Mouse (Mus musculus) limb, embryonic 14.5 days (tissue): Measurements from ENCODE around the gene Hpcal4. TPM values are rescaled to one million over a fixed set of nuclear protein-coding genes. Genes with fewer than 3 reads are reported as not detected.

Experiments used
- ATAC-seq: fragments of 200-750 bp; cut with Nextera tagmentation; 2 replicates; pipeline ENCODE4 v1.8.0; 2017; ENCODE audit warnings: low read depth, moderate number of reproducible peaks, moderate TSS enrichment; ENCODE audit not compliant: low FRiP score
- DNase-seq: peaks from one replicate; pipeline ENCODE4 v3.0.0-alpha.2; 2015; ENCODE audit warnings: low spot score
- H3K27ac ChIP-seq: fragments of 300-500 bp; sonication (generic); replicated peaks from 2 replicates; pipeline ENCODE4 v1.5.1; 2014; ENCODE audit warnings: low read depth, mild to moderate bottlenecking, low read length, moderate library complexity, mixed read lengths
- H3K27me3 ChIP-seq: fragments of 300-500 bp; sonication (generic); 2 replicates; pipeline ENCODE4 v1.6.1; 2014; ENCODE audit warnings: low read length, mixed read lengths; ENCODE audit not compliant: control insufficient read depth, insufficient read depth
- H3K36me3 ChIP-seq: fragments of 300-500 bp; sonication (generic); 2 replicates; pipeline ENCODE4 v1.6.1; 2014; ENCODE audit warnings: mild to moderate bottlenecking, low read length, moderate library complexity, mixed read lengths; ENCODE audit not compliant: control insufficient read depth, insufficient read depth
- H3K4me1 ChIP-seq: fragments of 300-500 bp; sonication (generic); 2 replicates; pipeline ENCODE4 v1.6.1; 2014; ENCODE audit warnings: antibody characterized with exemption, low read length, mixed read lengths; ENCODE audit not compliant: control insufficient read depth, insufficient read depth
- H3K4me2 ChIP-seq: fragments of 300-500 bp; sonication (generic); replicated peaks from 2 replicates; pipeline ENCODE4 v1.6.1; 2014; ENCODE audit warnings: low read depth, mild to moderate bottlenecking, low read length, moderate library complexity; ENCODE audit not compliant: severe bottlenecking
- H3K4me3 ChIP-seq: fragments of 300-500 bp; sonication (generic); replicated peaks from 2 replicates; pipeline ENCODE4 v1.5.1; 2014; ENCODE audit warnings: low read length
- H3K9ac ChIP-seq: fragments of 300-500 bp; sonication (generic); 2 replicates; pipeline ENCODE4 v1.6.1; 2014; ENCODE audit warnings: mild to moderate bottlenecking, low read depth, low read length, moderate library complexity; ENCODE audit not compliant: severe bottlenecking
- H3K9me3 ChIP-seq: fragments of 300-500 bp; sonication (generic); 2 replicates; pipeline ENCODE4 v1.6.1; 2016; ENCODE audit warnings: low read length; ENCODE audit not compliant: control insufficient read depth
- POLR2A ChIP-seq: fragments of 200-500 bp; IDR thresholded peaks from 2 replicates; pipeline ENCODE4 v1.8.0; 2012; ENCODE audit warnings: inconsistent platforms, mild to moderate bottlenecking, moderate library complexity, borderline replicate concordance; ENCODE audit not compliant: insufficient read depth, insufficient read length; ENCODE audit errors: extremely low read depth
- WGBS: fragments of 180-500 bp; shearing (Covaris S2); extraction: QIAGEN DNeasy Blood & Tissue Kit; methylation state at CpG from one replicate; pipeline ENCODE4 v1.1.7; 2014; 5-methylcytosine and 5-hydroxymethylcytosine counted together
- polyA plus RNA-seq, 2 experiments: library from polyadenylated mRNA; depleted of rRNA in 1 of 2; stranded (reverse) in 1 of 2; unstranded in 1 of 2; fragments of >200 nt; fragmentation: Nextera tagmentation in 1 of 2; extraction: Ambion mirVana in 1 of 2; gene quantifications; 2 replicates each; pipeline versions ENCODE4 v1.2.1 to v1.2.3; 2012 to 2014

Hpcal4 gene
- polyA plus RNA-seq, 2 experiments, result 0.26 to 0.34 TPM

DNA sequence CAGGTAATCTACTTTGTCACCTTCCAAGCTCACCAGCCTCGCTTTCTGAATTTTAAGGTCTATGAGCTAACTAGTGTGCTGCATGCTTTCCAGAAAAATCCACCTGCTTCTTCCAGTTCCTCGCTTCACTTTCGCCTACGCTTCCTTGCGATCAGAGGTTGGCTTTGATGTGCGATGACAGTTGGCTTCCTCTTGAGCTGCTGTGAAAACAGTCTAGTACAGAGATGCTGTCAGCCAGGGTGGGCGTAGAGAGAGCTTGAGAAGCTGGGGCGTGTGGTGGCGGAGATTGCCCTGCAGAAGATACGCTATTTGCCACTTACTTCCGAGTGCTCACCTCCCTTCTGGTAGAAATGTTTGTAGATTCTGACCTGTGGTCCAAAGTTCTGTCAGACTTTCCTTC is 9.3 kb downstream of the Hpcal4 start:
- no peaks in the 10 kb centered on the region for H3K9me3 ChIP-seq
- H3K27me3 ChIP-seq, result no peaks in the 10 kb centered on the region
- H3K4me3 ChIP-seq, result no peak overlapping the region
- ATAC-seq (no peak), DNase-seq (no peak)
- H3K4me2 ChIP-seq, result no peak overlapping the region
- TF ChIP-seq POLR2A, result no peak
- WGBS, result 88% methylated on average over 11 of the region's 11 CpGs
- no peaks in the 10 kb centered on the region for H3K36me3 ChIP-seq
- no peaks in the 10 kb centered on the region for H3K4me1 ChIP-seq
- no peak overlapping the region for H3K27ac ChIP-seq
- no peak overlapping the region for H3K9ac ChIP-seq

GRCm38 (mm10) chr4:123193791-123194190 is 10.8 kb downstream of the Hpcal4 start:
- Histone ChIP-seq H3K4me3 (no peak overlapping the region), H3K27ac (no peak overlapping the region), H3K4me1 (no peaks in the 10 kb centered on the region), H3K36me3 (no peaks in the 10 kb centered on the region), H3K9ac (no peak overlapping the region), H3K27me3 (no peaks in the 10 kb centered on the region), H3K4me2 (no peak overlapping the region), H3K9me3 (no peaks in the 10 kb centered on the region)
- ATAC-seq (no peak), DNase-seq (no peak)
- TF ChIP-seq POLR2A, result no peak
- 86% methylated on average over 11 of the region's 11 CpGs for WGBS

GRCm38 (mm10) chr4:123196695-123197094 is 13.7 kb downstream of the Hpcal4 start:
- no peak overlapping the region for H3K4me3 ChIP-seq
- H3K9me3 ChIP-seq, result no peaks in the 10 kb centered on the region
- H3K4me1 ChIP-seq, result peaks cover 5% of the 10 kb centered on the region; the same call in 1 of the 2 replicates
- WGBS, result 40% methylated on average over 6 of the region's 6 CpGs
- H3K36me3 ChIP-seq, result no peaks in the 10 kb centered on the region
- peaks cover 20% of the 10 kb centered on the region for H3K27me3 ChIP-seq
- no peak overlapping the region for H3K27ac ChIP-seq
- H3K4me2 ChIP-seq, result no peak overlapping the region
- no peak for TF ChIP-seq POLR2A
- no peak overlapping the region for H3K9ac ChIP-seq
- ATAC-seq (no peak), DNase-seq (no peak)

GRCm38 (mm10) chr4:123200771-123201185 is 17.8 kb downstream of the Hpcal4 start:
- Histone ChIP-seq H3K4me3 (peak overlapping the region; percentile 41), H3K9ac (no peak overlapping the region), H3K27ac (no peak overlapping the region), H3K27me3 (peaks cover 32% of the 10 kb centered on the region), H3K4me1 (peaks cover 7% of the 10 kb centered on the region; the same call in 1 of the 2 replicates), H3K4me2 (peak overlapping the region; percentile 85), H3K36me3 (no peaks in the 10 kb centered on the region), H3K9me3 (no peaks in the 10 kb centered on the region)
- under 1% methylated on average over 15 of the region's 15 CpGs for WGBS
- DNase-seq (peak; percentile 48), ATAC-seq (no peak; the same call in 1 of the 2 replicates)
- TF ChIP-seq POLR2A, result no peak

DNA sequence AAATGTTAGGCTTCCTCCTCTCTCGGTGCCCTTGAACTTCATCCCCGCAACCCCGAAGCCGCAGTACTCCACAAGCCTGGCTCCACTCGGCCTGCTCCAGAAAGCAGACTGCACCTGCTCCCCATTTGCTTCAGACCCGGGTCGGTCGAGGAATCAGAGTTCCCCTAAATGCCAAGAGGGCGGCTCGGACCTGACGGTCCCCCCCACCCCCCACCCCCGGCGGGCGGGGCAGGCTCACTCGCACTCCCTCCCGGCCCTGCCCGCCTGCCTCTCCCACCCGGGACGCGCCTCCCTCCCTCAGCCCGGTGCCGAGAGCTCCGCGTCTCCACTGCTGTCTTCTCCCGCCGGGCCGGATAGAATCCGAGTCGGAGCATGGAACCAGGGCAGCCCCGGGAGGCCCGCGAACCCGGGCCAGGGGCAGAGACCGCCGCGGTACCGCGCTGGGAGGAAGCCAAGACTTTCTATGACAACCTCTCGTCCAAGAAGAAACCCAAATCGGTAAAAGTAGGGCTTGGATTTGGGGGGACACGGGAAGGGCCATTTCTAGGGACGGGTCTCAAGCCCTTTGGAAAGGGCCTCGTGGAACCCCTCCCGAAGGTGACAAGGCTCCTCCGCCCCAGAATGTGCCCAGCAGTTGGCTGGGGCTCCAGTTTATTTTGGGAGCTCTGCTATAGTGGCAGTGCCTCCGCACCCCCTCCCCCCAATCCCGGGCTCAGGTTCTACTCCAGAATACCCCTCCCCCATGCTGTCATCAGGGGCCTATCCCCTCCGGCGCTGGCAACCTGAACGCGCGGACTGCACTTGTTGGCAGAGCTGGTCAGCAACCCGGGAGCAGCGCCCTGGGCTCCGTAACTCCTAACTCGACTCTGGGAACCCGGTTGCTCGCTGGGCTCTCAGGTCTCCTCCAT is 18.4 kb downstream of the Hpcal4 start, which contains the start of gene Nt5c1a:
Gene Nt5c1a (plus strand): TSS at position 319 of the 908 bp plus-strand sequence.
- peaks cover 32% of the 10 kb centered on the region for H3K27me3 ChIP-seq
- H3K4me2 ChIP-seq, result peak within 1 kb of the TSS; percentile 85
- no peak for TF ChIP-seq POLR2A
- H3K27ac ChIP-seq, result no peak within 1 kb of the TSS
- under 1% methylated on average over 54 of the region's 58 CpGs for WGBS
- peak within 1 kb of the TSS; percentile 36 for H3K9ac ChIP-seq
- DNase-seq (peak; percentile 18), ATAC-seq (no peak)
- peaks cover 7% of the 10 kb centered on the region; the same call in 1 of the 2 replicates for H3K4me1 ChIP-seq
- no peaks in the 10 kb centered on the region for H3K36me3 ChIP-seq
- H3K4me3 ChIP-seq, result peak within 1 kb of the TSS; percentile 41
- H3K9me3 ChIP-seq, result no peaks in the 10 kb centered on the region
